Comparison of ENCODE assay signal across 9 mouse cellular contexts in the genomic region with DNA sequence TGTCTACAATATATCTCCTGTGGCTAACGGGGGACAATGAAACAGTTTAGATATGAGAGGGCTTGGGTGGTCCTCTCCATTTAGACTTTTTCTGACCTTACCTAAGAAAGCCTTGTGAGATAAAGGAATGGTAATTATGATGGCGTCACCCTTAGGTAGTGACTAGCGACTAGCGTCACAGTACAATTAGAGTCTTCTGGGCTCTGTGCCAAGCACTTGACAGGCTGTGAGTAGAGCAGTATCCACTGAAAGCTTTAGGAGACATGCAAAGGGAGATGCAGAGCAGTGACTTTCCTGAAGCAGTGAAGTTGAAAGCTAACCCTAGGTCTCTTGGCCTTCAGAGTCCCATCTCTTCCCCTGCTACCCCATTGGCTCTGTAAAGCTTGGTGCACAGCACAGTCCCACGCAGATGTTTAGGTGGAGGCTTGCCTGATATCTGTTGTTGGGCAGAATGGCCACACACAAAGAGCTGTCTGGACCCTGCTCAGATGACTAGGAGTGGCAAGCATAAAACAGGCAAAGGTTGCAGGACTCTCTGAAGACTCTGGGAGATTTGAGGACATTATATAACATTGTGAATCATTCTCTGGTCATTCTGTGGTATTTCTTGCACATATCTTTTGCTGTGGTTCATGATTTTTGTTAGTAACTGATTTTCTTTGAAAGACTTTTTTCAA. TPM values are rescaled to one million over a fixed set of nuclear protein-coding genes. Genes with fewer than 3 reads are reported as not detected.
DNase-seq lines count a peak whose midpoint lies in the region; ATAC-seq and TF ChIP-seq lines count a peak whose summit lies in the region.
"Had no signal": no experiment of that assay in that cellular context is flagged by ENCODE, and none has a peak within 500 bp of the region (broad histone marks: within the 10 kb centered on the region; RNA-seq: fewer than 3 reads in every experiment).

No protein-coding gene starts in this region.

- H3K4me2 ChIP-seq in heart, postnatal 0 days (ENCODE audit: low read depth, low read length), result no peak overlapping the region
- H3K4me2 ChIP-seq in limb, embryonic 14.5 days (replicated peaks; ENCODE audit: low read depth, low read length, severe bottlenecking), result no peak overlapping the region

- H3K9ac ChIP-seq in heart, postnatal 0 days (replicated peaks; ENCODE audit: low read depth, low read length), result no peak overlapping the region
- H3K9ac ChIP-seq in limb, embryonic 14.5 days (ENCODE audit: low read depth, low read length, severe bottlenecking), result no peak overlapping the region

- H3K27ac ChIP-seq in heart, postnatal 0 days (ENCODE audit: low read depth), result peak overlapping the region; percentile 59
- no peak overlapping the region for H3K27ac ChIP-seq in limb, embryonic 14.5 days (replicated peaks; ENCODE audit: low read depth, low read length)

- 17% methylated on average over 5 of the region's 5 CpGs for WGBS in heart, postnatal 0 days
- WGBS in limb, embryonic 14.5 days, result 52% methylated on average over 5 of the region's 5 CpGs

- H3K27me3 ChIP-seq in heart, postnatal 0 days (ENCODE audit: control insufficient read depth, insufficient read depth, low read length), result no peaks in the 10 kb centered on the region
- H3K27me3 ChIP-seq in limb, embryonic 14.5 days (ENCODE audit: control insufficient read depth, insufficient read depth, low read length), result no peaks in the 10 kb centered on the region

- no peaks in the 10 kb centered on the region for H3K4me1 ChIP-seq in heart, postnatal 0 days (ENCODE audit: control insufficient read depth, insufficient read depth)
- no peaks in the 10 kb centered on the region for H3K4me1 ChIP-seq in limb, embryonic 14.5 days (ENCODE audit: control insufficient read depth, insufficient read depth, low read length)

- no peak for TF ChIP-seq POLR2A in limb, embryonic 14.5 days (IDR thresholded peaks at IDR 0.05; ENCODE audit: borderline replicate concordance, extremely low read depth, insufficient read depth, insufficient read length)

- peak; percentile 36 for DNase-seq in heart, adult 11 months
- no peak for DNase-seq in heart, postnatal 25 days (ENCODE audit: low spot score)
- DNase-seq in adrenal gland, postnatal 14 days, result peak; percentile 46
- peak; percentile 52 for DNase-seq in heart, postnatal 0 days (ENCODE audit: low spot score)
- peak; percentile 59 for DNase-seq in limb, embryonic 14.5 days (ENCODE audit: low spot score)
- DNase-seq in urinary bladder, postnatal 4 days (ENCODE audit: low spot score in 2 of 2), result no peak
- no peak for DNase-seq in frontal cortex, postnatal 25 days (ENCODE audit: low spot score in 2 of 2)

- H3K36me3 ChIP-seq in heart, postnatal 0 days (replicated peaks; ENCODE audit: control insufficient read depth, insufficient read depth, low read length), result no peaks in the 10 kb centered on the region
- H3K36me3 ChIP-seq in limb, embryonic 14.5 days (ENCODE audit: control insufficient read depth, insufficient read depth, low read length), result no peaks in the 10 kb centered on the region

- ATAC-seq in heart, postnatal 0 days (ENCODE audit: insufficient read depth, low read depth), result peak; percentile 81
- no peak for ATAC-seq in limb, embryonic 14.5 days (ENCODE audit: low FRiP score, low read depth)
- no peak for ATAC-seq in frontal cortex, adult (ENCODE audit: low TSS enrichment)

- H3K4me3 ChIP-seq in heart, postnatal 0 days (ENCODE audit: low read depth, low read length), result no peak overlapping the region
- no peak overlapping the region for H3K4me3 ChIP-seq in limb, embryonic 14.5 days (replicated peaks; ENCODE audit: low read length)

- TF ChIP-seq CTCF in heart, postnatal 0 days (IDR thresholded peaks at IDR 0.05; ENCODE audit: low read depth), result no peak

- intact Hi-C loops in heart, postnatal 25 days (cut with DNase I), result no loop called here

- no peaks in the 10 kb centered on the region for H3K9me3 ChIP-seq in heart, postnatal 0 days (replicated peaks; ENCODE audit: control insufficient read depth, low read length)
- H3K9me3 ChIP-seq in limb, embryonic 14.5 days (ENCODE audit: control insufficient read depth, low read length), result no peaks in the 10 kb centered on the region

- TF ChIP-seq EP300 in heart, postnatal 0 days (IDR thresholded peaks at IDR 0.05; ENCODE audit: low read depth), result no peak

RNA-seq across cellular contexts. Expression of a gene that starts 48.1 kb away (rescaled TPM):
- 10 to 100 TPM; 45.8 to 50.9 TPM for total RNA-seq in heart, postnatal 25 days (2021)
- 25.9 and 27.8 TPM in 2 replicates for total RNA-seq in adrenal gland, postnatal 14 days (2021)
- 37.0 and 43.7 TPM in 2 replicates for total RNA-seq in heart, postnatal 0 days (2014; rRNA removed; ENCODE audit: low replicate concordance)
- 25.5 and 35.2 TPM in 2 replicates for polyA plus RNA-seq in heart, postnatal 0 days (2015; fragmentation: Nextera tagmentation; extraction: Ambion mirVana)
- polyA plus RNA-seq in limb, embryonic 14.5 days (2012; rRNA removed), result 44.6 and 48.5 TPM in 2 replicates
- polyA plus RNA-seq in limb, embryonic 14.5 days (2014; fragmentation: Nextera tagmentation; extraction: Ambion mirVana), result 30.0 and 32.3 TPM in 2 replicates
- total RNA-seq: neutrophil, adult 5-6 weeks had no signal

Comparison
In these comparisons a context has a peak if more than half of its experiments do, and no peak if none do; other contexts are left out.
1. DNase-seq: peak in heart, adult 11 months (single experiment), adrenal gland, postnatal 14 days (single experiment), heart, postnatal 0 days (single experiment) and limb, embryonic 14.5 days (single experiment); none in heart, postnatal 25 days (single experiment), urinary bladder, postnatal 4 days (0 of 2) and frontal cortex, postnatal 25 days (0 of 2).